Mouse (Mus musculus): ENCODE results near the gene Polr3b.

GRCm38 (mm10) chr10:84676511-84676910 is 54.4 kb downstream of the Polr3b start:
- no peak for TF ChIP-seq CTCF (IDR thresholded peaks at IDR 0.05; ENCODE audit: extremely low read depth, insufficient read length, insufficient replicate concordance, low read depth, low read length)
- no peak for TF ChIP-seq POLR2A (IDR thresholded peaks at IDR 0.05; ENCODE audit: low read depth, low read length)
